Mouse (Mus musculus) lung, embryonic 14.5 days (tissue): ENCODE measurements around the gene Ninj2. TPM values are rescaled to one million over a fixed set of nuclear protein-coding genes. Genes with fewer than 3 reads are reported as not detected.

Experiments
- ATAC-seq: fragments of 200-750 bp; cut with Nextera tagmentation; 2 replicates; pipeline ENCODE4 v1.8.0; 2017; ENCODE audit warnings: mild to moderate bottlenecking, moderate TSS enrichment, moderate library complexity; ENCODE audit not compliant: insufficient read depth
- DNase-seq: peaks from one replicate; pipeline ENCODE4 v3.0.0-alpha.2; 2015
- H3K27ac ChIP-seq: fragments of 300-500 bp; sonication (generic); 2 replicates; pipeline ENCODE4 v1.5.1; 2014; ENCODE audit warnings: low read depth, mild to moderate bottlenecking, moderate library complexity
- H3K27me3 ChIP-seq: fragments of 300-500 bp; sonication (generic); 2 replicates; pipeline ENCODE4 v1.6.1; 2014; ENCODE audit warnings: low read length, control low read depth; ENCODE audit not compliant: insufficient read depth
- H3K36me3 ChIP-seq: fragments of 300-500 bp; sonication (generic); 2 replicates; pipeline ENCODE4 v1.6.1; 2014; ENCODE audit warnings: control low read depth; ENCODE audit not compliant: insufficient read depth
- H3K4me1 ChIP-seq: fragments of 300-500 bp; sonication (generic); 2 replicates; pipeline ENCODE4 v1.6.1; 2014; ENCODE audit warnings: antibody characterized with exemption, control low read depth; ENCODE audit not compliant: insufficient read depth
- H3K4me2 ChIP-seq: fragments of 300-500 bp; sonication (generic); 2 replicates; pipeline ENCODE4 v1.6.1; 2014; ENCODE audit warnings: mild to moderate bottlenecking
- H3K4me3 ChIP-seq: fragments of 300-500 bp; sonication (generic); 2 replicates; pipeline ENCODE4 v1.5.1; 2014; ENCODE audit warnings: low read depth, low read length
- H3K9ac ChIP-seq: fragments of 300-500 bp; sonication (generic); 2 replicates; pipeline ENCODE4 v1.6.1; 2014
- H3K9me3 ChIP-seq: fragments of 300-500 bp; sonication (generic); 2 replicates; pipeline ENCODE4 v1.6.1; 2016; ENCODE audit warnings: low read depth, low read length, control low read depth
- CTCF ChIP-seq: IDR thresholded peaks from 2 replicates; pipeline ENCODE4 v1.5.1; 2016; ENCODE audit warnings: antibody characterized with exemption, low read depth
- WGBS: fragments of 180-500 bp; shearing (Covaris S2); extraction: QIAGEN DNeasy Blood & Tissue Kit; methylation state at CpG from one replicate; pipeline ENCODE4 v1.1.7; 2014; 5-methylcytosine and 5-hydroxymethylcytosine counted together
- polyA plus RNA-seq: library from polyadenylated mRNA; unstranded; fragments of >200 nt; fragmentation: Nextera tagmentation; extraction: Ambion mirVana; gene quantifications from 2 replicates; pipeline ENCODE4 v1.2.1, GENCODE M21; 2014

Gene Ninj2
- polyA plus RNA-seq, 1 experiment from 2014 or later = 0.30 TPM

DNA sequence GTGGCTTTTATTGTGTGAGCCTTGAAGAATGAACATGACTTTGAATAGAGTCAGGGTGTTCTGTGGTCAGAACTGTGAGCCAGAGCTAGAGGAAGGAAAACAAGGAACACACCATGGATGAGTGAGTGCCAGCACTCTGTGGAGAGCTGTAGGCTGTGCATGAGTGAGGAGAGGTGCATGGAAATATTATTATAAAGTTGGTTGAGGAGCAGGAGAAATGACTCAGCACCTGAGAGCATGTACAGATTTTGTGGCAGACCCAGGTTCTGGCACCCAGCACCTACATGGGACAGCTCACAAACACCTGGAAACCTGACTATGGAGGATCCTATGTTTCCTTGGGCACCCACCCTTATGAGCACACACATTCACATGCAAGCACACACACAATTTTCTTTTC lies 11.9 kb downstream of the Ninj2 start:
- Histone ChIP-seq H3K9me3 (no peaks in the 10 kb centered on the region), H3K4me2 (no peak overlapping the region), H3K36me3 (no peaks in the 10 kb centered on the region), H3K9ac (no peak overlapping the region), H3K27ac (no peak overlapping the region), H3K4me3 (no peak overlapping the region), H3K4me1 (no peaks in the 10 kb centered on the region), H3K27me3 (no peaks in the 10 kb centered on the region)
- ATAC-seq (no peak), DNase-seq (no peak)
- no peak for TF ChIP-seq CTCF

DNA sequence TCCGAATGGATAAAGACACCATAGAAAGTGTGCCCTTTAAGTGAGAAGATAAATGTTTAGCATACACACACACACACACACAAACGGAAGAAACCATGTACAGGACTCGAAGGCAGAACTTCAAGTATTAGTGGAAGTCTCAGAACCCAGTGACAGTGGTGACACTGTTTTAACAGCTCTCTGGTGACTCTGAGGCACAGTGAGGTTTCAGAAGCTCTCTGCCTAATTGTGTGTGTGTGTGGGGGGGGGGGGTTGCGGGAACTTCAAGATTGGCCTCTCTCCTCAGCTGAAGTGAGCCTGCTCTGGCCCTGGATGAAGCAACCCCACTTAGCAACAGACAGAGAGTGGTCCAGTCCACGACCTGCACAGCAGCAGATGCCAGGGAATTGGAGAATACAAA lies 14.4 kb downstream of the Ninj2 start:
- no peak for ATAC-seq

DNA sequence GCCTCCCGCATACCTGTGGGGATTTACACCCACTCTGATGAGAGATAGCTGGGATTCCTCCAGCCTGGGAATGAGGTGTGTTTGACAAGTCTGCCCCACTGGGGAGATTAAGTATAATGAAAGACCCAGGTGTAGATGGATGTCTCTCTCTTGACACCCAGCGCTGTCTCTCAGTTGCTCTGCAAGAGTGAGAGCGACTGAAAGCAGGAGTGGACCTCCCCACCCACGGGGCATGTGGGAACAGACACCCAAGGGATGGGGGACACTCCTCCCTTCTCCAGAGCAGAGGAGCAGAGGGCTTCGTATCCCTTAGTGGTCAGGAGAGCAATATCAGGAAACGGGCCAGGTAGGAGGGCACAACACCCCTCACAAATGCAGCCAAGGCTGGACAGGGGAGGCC lies 14.9 kb downstream of the Ninj2 start:
- TF ChIP-seq CTCF = no peak
- no peak overlapping the region for H3K9ac ChIP-seq
- H3K4me2 ChIP-seq = no peak overlapping the region
- H3K4me3 ChIP-seq = no peak overlapping the region
- H3K4me1 ChIP-seq = 0 out of 2 replicates have a peak, but pooled peaks cover 3% of the 10 kb centered on the region
- 46% methylated on average over 6 of the region's 6 CpGs for WGBS
- no peak for ATAC-seq
- no peaks in the 10 kb centered on the region for H3K36me3 ChIP-seq
- H3K27ac ChIP-seq = no peak overlapping the region
- H3K9me3 ChIP-seq = no peaks in the 10 kb centered on the region
- H3K27me3 ChIP-seq = no peaks in the 10 kb centered on the region
- no peak for DNase-seq

More for the DNA sequence above, 14.4 kb downstream of the Ninj2 start:
- no peak for TF ChIP-seq CTCF
- H3K4me2 ChIP-seq = no peak overlapping the region
- DNase-seq = no peak
- WGBS = 44% methylated on average over 5 of the region's 5 CpGs
- no peak overlapping the region for H3K9ac ChIP-seq
- no peaks in the 10 kb centered on the region for H3K27me3 ChIP-seq
- H3K4me1 ChIP-seq = 0 out of 2 replicates have a peak, but pooled peaks cover 3% of the 10 kb centered on the region
- H3K27ac ChIP-seq = no peak overlapping the region
- no peak overlapping the region for H3K4me3 ChIP-seq
- no peaks in the 10 kb centered on the region for H3K36me3 ChIP-seq
- no peaks in the 10 kb centered on the region for H3K9me3 ChIP-seq

DNA sequence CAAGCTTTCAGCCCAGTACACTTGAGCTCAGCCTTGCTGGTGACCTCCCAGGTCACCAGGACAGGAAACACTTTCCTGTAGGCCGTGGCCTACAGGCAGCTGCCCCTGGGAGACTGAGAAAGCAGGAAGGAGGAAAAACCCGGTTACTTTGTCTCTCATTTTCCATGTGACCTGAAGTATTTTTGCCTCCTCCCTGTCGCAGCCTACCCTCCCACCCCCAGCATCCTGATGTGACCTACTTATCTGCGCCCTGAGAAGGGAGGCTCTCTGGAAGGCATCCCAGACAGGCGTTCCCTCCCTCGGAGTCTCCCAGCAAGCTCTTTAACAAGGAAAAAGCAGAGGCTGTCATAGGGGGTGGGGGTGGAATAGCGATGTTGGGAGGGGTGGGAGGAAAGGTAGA lies 16.0 kb downstream of the Ninj2 start:
- H3K36me3 ChIP-seq = no peaks in the 10 kb centered on the region
- no peak for TF ChIP-seq CTCF
- 11% methylated on average over 7 of the region's 7 CpGs for WGBS
- H3K27ac ChIP-seq = no peak overlapping the region
- no peak for ATAC-seq
- 0 out of 2 replicates have a peak, but pooled peaks cover 3% of the 10 kb centered on the region for H3K4me1 ChIP-seq
- no peaks in the 10 kb centered on the region for H3K9me3 ChIP-seq
- no peak overlapping the region for H3K9ac ChIP-seq
- DNase-seq = peak; percentile 56
- no peaks in the 10 kb centered on the region for H3K27me3 ChIP-seq
- no peak overlapping the region for H3K4me2 ChIP-seq
- H3K4me3 ChIP-seq = no peak overlapping the region

DNA sequence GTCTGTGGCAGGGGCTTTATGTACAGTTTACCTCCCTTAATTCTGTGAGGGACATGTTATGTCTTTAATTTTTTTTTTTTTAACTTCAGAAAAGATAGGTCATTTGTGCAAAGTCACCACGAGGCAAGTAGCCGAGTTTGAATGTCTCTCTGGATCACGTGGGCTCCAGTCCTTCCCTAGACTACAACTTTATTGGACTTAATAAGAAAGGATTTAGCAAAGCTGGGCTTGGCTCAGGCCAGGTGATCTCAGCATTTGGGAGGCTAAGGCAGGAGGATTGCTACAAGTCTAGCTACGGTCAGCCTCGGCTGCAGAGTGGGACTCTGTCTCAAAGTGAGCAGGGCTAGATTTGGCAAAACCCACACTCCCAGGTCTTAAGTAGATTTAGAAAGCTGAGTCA lies 16.8 kb downstream of the Ninj2 start:
- ATAC-seq (no peak), DNase-seq (no peak)
- 78% methylated on average over 5 of the region's 5 CpGs for WGBS
- H3K9ac ChIP-seq = no peak overlapping the region
- H3K36me3 ChIP-seq = no peaks in the 10 kb centered on the region
- H3K9me3 ChIP-seq = no peaks in the 10 kb centered on the region
- no peak overlapping the region for H3K27ac ChIP-seq
- no peak overlapping the region for H3K4me3 ChIP-seq
- no peaks in the 10 kb centered on the region for H3K27me3 ChIP-seq
- no peak overlapping the region for H3K4me2 ChIP-seq
- TF ChIP-seq CTCF = no peak
- H3K4me1 ChIP-seq = 0 out of 2 replicates have a peak, but pooled peaks cover 3% of the 10 kb centered on the region

DNA sequence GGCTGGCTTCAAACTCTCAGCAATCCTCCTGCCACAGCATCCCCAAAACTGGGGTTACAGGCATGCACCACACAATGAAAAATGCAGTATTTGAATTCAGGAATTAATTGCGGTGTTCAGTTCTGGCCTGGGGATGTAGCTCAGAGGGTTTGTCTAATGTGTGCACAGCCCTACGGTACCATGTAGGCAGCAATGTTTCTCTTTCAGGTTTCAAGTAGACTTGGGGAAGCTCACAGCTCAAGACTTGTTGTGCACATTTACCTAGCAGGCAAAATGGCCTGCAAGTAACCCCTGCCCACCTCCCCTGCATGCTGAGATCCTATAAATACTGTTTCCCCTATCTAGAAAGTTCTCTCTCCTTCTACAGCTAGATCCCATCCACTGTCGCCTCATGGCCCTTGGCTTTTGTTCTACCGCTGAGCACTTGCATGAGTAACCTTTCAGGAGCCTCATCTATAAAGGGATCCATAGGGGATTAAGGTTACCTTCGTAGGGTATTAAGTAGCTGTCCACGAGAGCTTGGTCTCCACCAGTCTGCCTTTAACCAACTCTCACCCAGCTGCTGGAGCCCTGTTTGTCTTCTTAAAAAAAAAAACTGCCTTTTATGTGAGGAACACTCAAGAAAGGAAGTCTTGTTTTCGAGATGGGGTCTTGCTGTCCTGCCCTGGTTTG lies 17.7 kb downstream of the Ninj2 start:
- no peak overlapping the region for H3K27ac ChIP-seq
- DNase-seq (no peak), ATAC-seq (no peak)
- H3K36me3 ChIP-seq = no peaks in the 10 kb centered on the region
- no peaks in the 10 kb centered on the region for H3K27me3 ChIP-seq
- H3K4me2 ChIP-seq = no peak overlapping the region
- TF ChIP-seq CTCF = no peak
- no peaks in the 10 kb centered on the region for H3K9me3 ChIP-seq
- no peak overlapping the region for H3K9ac ChIP-seq
- H3K4me3 ChIP-seq = no peak overlapping the region
- 71% methylated on average over 7 of the region's 7 CpGs for WGBS
- 0 out of 2 replicates have a peak, but pooled peaks cover 3% of the 10 kb centered on the region for H3K4me1 ChIP-seq

DNA sequence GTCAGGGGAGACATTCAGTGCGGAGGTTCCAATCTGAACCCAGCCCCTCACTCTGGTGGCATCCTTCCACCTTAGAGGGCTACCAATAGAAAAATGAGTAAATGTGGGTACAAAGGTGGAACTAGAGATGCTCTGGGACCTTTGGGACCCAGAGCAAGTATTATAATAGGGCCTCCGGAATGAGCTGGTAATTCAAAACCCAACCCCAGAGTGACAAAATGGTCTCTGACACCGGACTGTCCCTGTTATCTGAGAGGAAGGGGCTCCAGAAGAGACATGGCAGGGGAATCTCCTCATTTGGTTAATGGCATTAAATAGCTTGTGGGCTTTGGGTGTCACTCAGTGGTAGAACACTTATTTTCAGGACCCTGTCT lies 18.2 kb downstream of the Ninj2 start:
- TF ChIP-seq CTCF = no peak
- DNase-seq = no peak
- no peaks in the 10 kb centered on the region for H3K27me3 ChIP-seq
- no peak for ATAC-seq
- no peak overlapping the region for H3K4me3 ChIP-seq
- H3K4me1 ChIP-seq = 0 out of 2 replicates have a peak, but pooled peaks cover 3% of the 10 kb centered on the region
- H3K9me3 ChIP-seq = no peaks in the 10 kb centered on the region
- H3K4me2 ChIP-seq = no peak overlapping the region
- H3K27ac ChIP-seq = peak overlapping the region; percentile 96; the same call in 1 of the 2 replicates
- 69% methylated on average over 3 of the region's 3 CpGs for WGBS
- no peaks in the 10 kb centered on the region for H3K36me3 ChIP-seq
- no peak overlapping the region for H3K9ac ChIP-seq
